Mouse (Mus musculus) cortical plate, adult 2 months (tissue): ENCODE data around the gene Ngdn.

Experiments
- CTCF ChIP-seq: fragments of 200-500 bp; IDR thresholded peaks from 2 replicates; pipeline ENCODE4 v1.5.1; 2011; ENCODE audit warnings: mild to moderate bottlenecking, control low read depth, low read length; ENCODE audit not compliant: insufficient read depth; ENCODE audit errors: extremely low read depth
- POLR2A ChIP-seq: fragments of 200-500 bp; IDR thresholded peaks from 2 replicates; pipeline ENCODE4 v1.6.1; 2011; ENCODE audit warnings: mild to moderate bottlenecking, low read length, control low read depth; ENCODE audit not compliant: insufficient read depth; ENCODE audit errors: extremely low read depth

GRCm38 (mm10) chr14:54998680-54999079 is 16.6 kb upstream of the Ngdn start:
- TF ChIP-seq CTCF (no peak), POLR2A (no peak)
